Mouse (Mus musculus): ENCODE data around the gene Fbrsl1. TPM values are rescaled to one million over a fixed set of nuclear protein-coding genes. Genes with fewer than 3 reads are reported as not detected.

Fbrsl1 gene
- total and polyA plus RNA-seq, 3 experiments, result 39.3 to 51.8 (median 47.0) TPM

GRCm38 (mm10) chr5:110472834-110473233, 24.5 kb upstream of the Fbrsl1 start:
- DNase-seq, result no peak
- no peak for TF ChIP-seq POLR2A (IDR thresholded peaks at IDR 0.05; ENCODE audit: insufficient read depth, low read depth, low read length)
- TF ChIP-seq EP300 (IDR thresholded peaks at IDR 0.05; ENCODE audit: insufficient read depth, low read depth, low read length), result no peak
- TF ChIP-seq CTCF (IDR thresholded peaks at IDR 0.05), result no peak
- Histone ChIP-seq H3K36me3 (ENCODE audit: control insufficient read depth, insufficient read depth, low read length) (no peaks in the 10 kb centered on the region), H3K4me3 (no peak overlapping the region), H3K4me1 (ENCODE audit: control insufficient read depth, insufficient read depth, low read length) (no peaks in the 10 kb centered on the region), H3K27ac (no peak overlapping the region), H3K27me3 (ENCODE audit: control insufficient read depth, insufficient read depth, low read length) (no peaks in the 10 kb centered on the region), H3K79me2 (replicated peaks; ENCODE audit: control insufficient read depth, insufficient read depth, low read length) (no peaks in the 10 kb centered on the region), H3K9ac (ENCODE audit: low read depth, low read length) (no peak overlapping the region)
- intact Hi-C loops (cut with DNase I), result no loop called here
- 57% methylated on average over 1 of the region's 1 CpGs for WGBS

GRCm38 (mm10) chr5:110471981-110472476, 23.7 kb upstream of the Fbrsl1 start:
- no peaks in the 10 kb centered on the region for H3K79me2 ChIP-seq (replicated peaks; ENCODE audit: control insufficient read depth, insufficient read depth, low read length)
- 58% methylated on average over 5 of the region's 5 CpGs for WGBS
- H3K9ac ChIP-seq (ENCODE audit: low read depth, low read length), result no peak overlapping the region
- H3K27me3 ChIP-seq (ENCODE audit: control insufficient read depth, insufficient read depth, low read length), result no peaks in the 10 kb centered on the region
- intact Hi-C loops (cut with DNase I), result no loop called here
- H3K4me3 ChIP-seq, result no peak overlapping the region
- H3K4me1 ChIP-seq (ENCODE audit: control insufficient read depth, insufficient read depth, low read length), result no peaks in the 10 kb centered on the region
- H3K36me3 ChIP-seq (ENCODE audit: control insufficient read depth, insufficient read depth, low read length), result no peaks in the 10 kb centered on the region
- H3K27ac ChIP-seq, result no peak overlapping the region
- TF ChIP-seq CTCF (IDR thresholded peaks at IDR 0.05) (no peak), EP300 (IDR thresholded peaks at IDR 0.05; ENCODE audit: insufficient read depth, low read depth, low read length) (no peak), POLR2A (IDR thresholded peaks at IDR 0.05; ENCODE audit: insufficient read depth, low read depth, low read length) (no peak)
- no peak for DNase-seq

GRCm38 (mm10) chr5:110471285-110471684, 23.0 kb upstream of the Fbrsl1 start:
- no peaks in the 10 kb centered on the region for H3K36me3 ChIP-seq (ENCODE audit: control insufficient read depth, insufficient read depth, low read length)
- H3K27ac ChIP-seq, result no peak overlapping the region
- intact Hi-C loops (cut with DNase I), result no loop called here
- no peaks in the 10 kb centered on the region for H3K27me3 ChIP-seq (ENCODE audit: control insufficient read depth, insufficient read depth, low read length)
- no peaks in the 10 kb centered on the region for H3K4me1 ChIP-seq (ENCODE audit: control insufficient read depth, insufficient read depth, low read length)
- DNase-seq, result no peak
- TF ChIP-seq POLR2A (IDR thresholded peaks at IDR 0.05; ENCODE audit: insufficient read depth, low read depth, low read length) (no peak), EP300 (IDR thresholded peaks at IDR 0.05; ENCODE audit: insufficient read depth, low read depth, low read length) (no peak), CTCF (IDR thresholded peaks at IDR 0.05) (no peak)
- WGBS, result 69% methylated on average over 4 of the region's 4 CpGs
- no peaks in the 10 kb centered on the region for H3K79me2 ChIP-seq (replicated peaks; ENCODE audit: control insufficient read depth, insufficient read depth, low read length)
- no peak overlapping the region for H3K9ac ChIP-seq (ENCODE audit: low read depth, low read length)
- no peak overlapping the region for H3K4me3 ChIP-seq

- H3K36me3 ChIP-seq (ENCODE audit: control insufficient read depth, insufficient read depth, low read length), result no peaks in the 10 kb centered on the region
- no peaks in the 10 kb centered on the region for H3K27me3 ChIP-seq (ENCODE audit: control insufficient read depth, insufficient read depth, low read length)
- H3K27ac ChIP-seq, result no peak overlapping the region
- H3K9ac ChIP-seq (ENCODE audit: low read depth, low read length), result no peak overlapping the region
- no peaks in the 10 kb centered on the region; the same call in 1 of the 2 replicates for H3K4me1 ChIP-seq (ENCODE audit: control insufficient read depth, insufficient read depth, low read length)
- no peak for DNase-seq
- no peak overlapping the region for H3K4me3 ChIP-seq
- no peak for TF ChIP-seq EP300 (IDR thresholded peaks at IDR 0.05; ENCODE audit: insufficient read depth, low read depth, low read length)
- no peak for TF ChIP-seq CTCF (IDR thresholded peaks at IDR 0.05)
- no peak for TF ChIP-seq POLR2A (IDR thresholded peaks at IDR 0.05; ENCODE audit: insufficient read depth, low read depth, low read length)
- intact Hi-C loops (cut with DNase I), result no loop called here
- H3K79me2 ChIP-seq (replicated peaks; ENCODE audit: control insufficient read depth, insufficient read depth, low read length), result no peaks in the 10 kb centered on the region
- 85% methylated on average over 8 of the region's 8 CpGs for WGBS
Observed at GRCm38 (mm10) chr5:110469227-110469925, 21.1 kb upstream of the Fbrsl1 start.

GRCm38 (mm10) chr5:110468296-110468695, 20.0 kb upstream of the Fbrsl1 start:
- Histone ChIP-seq H3K36me3 (ENCODE audit: control insufficient read depth, insufficient read depth, low read length) (no peaks in the 10 kb centered on the region), H3K27me3 (ENCODE audit: control insufficient read depth, insufficient read depth, low read length) (no peaks in the 10 kb centered on the region), H3K79me2 (replicated peaks; ENCODE audit: control insufficient read depth, insufficient read depth, low read length) (no peaks in the 10 kb centered on the region), H3K4me1 (ENCODE audit: control insufficient read depth, insufficient read depth, low read length) (no peaks in the 10 kb centered on the region; the same call in 1 of the 2 replicates), H3K9ac (ENCODE audit: low read depth, low read length) (no peak overlapping the region), H3K4me3 (no peak overlapping the region), H3K27ac (no peak overlapping the region)
- 80% methylated on average over 4 of the region's 4 CpGs for WGBS
- intact Hi-C loops (cut with DNase I), result no loop called here
- no peak for DNase-seq
- no peak for TF ChIP-seq POLR2A (IDR thresholded peaks at IDR 0.05; ENCODE audit: insufficient read depth, low read depth, low read length)

GRCm38 (mm10) chr5:110467725-110468124, 19.4 kb upstream of the Fbrsl1 start:
- intact Hi-C loops (cut with DNase I), result no loop called here
- no peak overlapping the region for H3K4me3 ChIP-seq
- DNase-seq, result no peak
- 75% methylated on average over 6 of the region's 6 CpGs for WGBS
- no peaks in the 10 kb centered on the region for H3K27me3 ChIP-seq (ENCODE audit: control insufficient read depth, insufficient read depth, low read length)
- no peaks in the 10 kb centered on the region for H3K36me3 ChIP-seq (ENCODE audit: control insufficient read depth, insufficient read depth, low read length)
- no peak for TF ChIP-seq EP300 (IDR thresholded peaks at IDR 0.05; ENCODE audit: insufficient read depth, low read depth, low read length)
- TF ChIP-seq POLR2A (IDR thresholded peaks at IDR 0.05; ENCODE audit: insufficient read depth, low read depth, low read length), result no peak
- no peak for TF ChIP-seq CTCF (IDR thresholded peaks at IDR 0.05)
- H3K9ac ChIP-seq (ENCODE audit: low read depth, low read length), result no peak overlapping the region
- no peaks in the 10 kb centered on the region for H3K79me2 ChIP-seq (replicated peaks; ENCODE audit: control insufficient read depth, insufficient read depth, low read length)
- H3K4me1 ChIP-seq (ENCODE audit: control insufficient read depth, insufficient read depth, low read length), result no peaks in the 10 kb centered on the region; the same call in 1 of the 2 replicates
- H3K27ac ChIP-seq, result no peak overlapping the region

Data from heart, adult 2 months (tissue).